Mouse (Mus musculus): ENCODE data around the gene Cant1.

DNA sequence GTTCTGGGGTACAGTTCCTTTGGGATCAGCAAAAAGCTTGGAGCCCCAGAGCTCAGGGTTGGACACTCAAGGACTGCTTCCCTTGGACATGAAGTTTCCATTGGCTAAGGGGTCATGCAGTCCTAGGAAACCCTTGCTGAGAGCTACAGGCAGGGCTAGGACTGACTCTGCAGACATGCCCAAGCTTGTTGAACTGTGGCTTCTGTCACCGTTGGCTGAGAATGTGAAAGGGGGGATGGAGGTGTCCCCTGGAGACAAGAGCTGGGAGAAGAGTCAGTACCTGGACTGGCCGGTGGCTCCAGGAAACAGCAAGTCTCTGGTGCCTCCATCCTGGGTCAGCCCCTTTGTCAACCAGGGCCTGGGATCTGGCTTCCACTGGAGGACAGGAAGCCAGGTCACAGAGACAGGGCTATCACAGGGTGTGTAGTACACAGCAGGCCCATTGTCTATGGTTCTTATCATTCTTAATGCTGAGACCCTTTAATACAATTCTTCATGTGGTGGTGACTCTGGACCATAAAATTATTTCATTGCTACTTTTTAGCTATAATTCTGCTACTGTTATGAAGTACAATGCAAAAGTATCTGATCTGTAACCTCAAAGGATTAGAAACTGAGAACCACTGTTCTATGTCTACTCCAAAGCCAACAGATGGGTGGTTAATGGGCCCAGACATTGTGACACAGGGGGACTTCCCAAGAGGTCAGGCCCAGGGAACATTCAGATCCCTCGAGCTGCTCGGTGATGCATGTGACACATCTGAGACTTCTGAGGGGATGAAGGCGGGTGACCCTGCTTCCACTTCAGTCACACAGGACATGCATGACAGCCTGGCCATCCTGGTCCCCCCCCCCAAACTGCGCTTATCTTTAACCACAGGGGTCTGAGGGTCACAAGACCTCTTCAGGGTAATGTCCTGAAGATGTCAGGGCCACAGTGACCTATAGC, 14.7 kb downstream of the Cant1 start:
- no peak for TF ChIP-seq CTCF (IDR thresholded peaks at IDR 0.05; ENCODE audit: low read depth)
- no peak for TF ChIP-seq EP300 (IDR thresholded peaks at IDR 0.05; ENCODE audit: low read depth)
